Comparison of ENCODE assay signal across 25 mouse cellular contexts in genomic region chr14:75419876-75420275, GRCm38 (mm10). TPM values are rescaled to one million over a fixed set of nuclear protein-coding genes. Genes with fewer than 3 reads are reported as not detected.
"Had no signal": no experiment of that assay in that cellular context is flagged by ENCODE, and none has a peak within 500 bp of the region (broad histone marks: within the 10 kb centered on the region; RNA-seq: fewer than 3 reads in every experiment).

No protein-coding gene starts in this region.

- H3K4me2 ChIP-seq: liver, embryonic 12.5 days; lung, embryonic 14.5 days; midbrain, embryonic 13.5 days; midbrain, embryonic 15.5 days; neural tube, embryonic 12.5 days; stomach, embryonic 15.5 days had no signal

- H3K36me3 ChIP-seq: liver, embryonic 12.5 days; midbrain, embryonic 10.5 days; midbrain, embryonic 13.5 days; midbrain, embryonic 15.5 days; neural tube, embryonic 12.5 days; stomach, embryonic 15.5 days had no signal

- DNase-seq: lung, adult 18-20 months; lung, embryonic 14.5 days; lung, postnatal 10 days; lung, postnatal 4 days; retina, postnatal 1 day; right cerebral cortex, adult 18-20 months; right cerebral cortex, postnatal 25 days; right cerebral cortex, postnatal 4 days; spleen, adult 18-20 months; thymus, adult 18-20 months; thymus, postnatal 14 days; thymus, postnatal 36 days had no signal

- H3K27me3 ChIP-seq: liver, embryonic 12.5 days; midbrain, embryonic 13.5 days; midbrain, embryonic 15.5 days; neural tube, embryonic 12.5 days; stomach, embryonic 15.5 days had no signal

- ATAC-seq: liver, embryonic 12.5 days; midbrain, embryonic 13.5 days; midbrain, embryonic 15.5 days had no signal

- H3K9me3 ChIP-seq: liver, embryonic 12.5 days; midbrain, embryonic 13.5 days; midbrain, embryonic 15.5 days; neural tube, embryonic 12.5 days; stomach, embryonic 15.5 days had no signal

- H3K4me1 ChIP-seq: liver, embryonic 12.5 days; stomach, embryonic 15.5 days had no signal

- H3K9ac ChIP-seq: liver, embryonic 12.5 days; liver, embryonic 14.5 days; lung, embryonic 14.5 days; midbrain, embryonic 13.5 days; midbrain, embryonic 15.5 days; neural tube, embryonic 12.5 days; stomach, embryonic 15.5 days had no signal

- H3K4me3 ChIP-seq: liver, embryonic 12.5 days; midbrain, embryonic 10.5 days; midbrain, embryonic 13.5 days; midbrain, embryonic 15.5 days; myocyte; neural tube, embryonic 12.5 days; stomach, embryonic 15.5 days had no signal

- H3K27ac ChIP-seq: liver, embryonic 12.5 days; liver, embryonic 14.5 days; midbrain, embryonic 10.5 days; midbrain, embryonic 13.5 days; midbrain, embryonic 15.5 days; neural tube, embryonic 12.5 days; stomach, embryonic 15.5 days; stomach, postnatal 0 days had no signal

RNA-seq across cellular contexts. Expression of gene Siah3, which starts 35.9 kb away (rescaled TPM):
- total RNA-seq: megakaryocyte, adult 5-6 weeks; megakaryocyte-erythroid progenitor cell, adult 5-6 weeks had no signal
- polyA plus RNA-seq: lung, embryonic 14.5 days; lung, embryonic 16.5 days; myocyte; stomach, postnatal 0 days; thymus, postnatal 0 days had no signal
